Mouse (Mus musculus) E14TG2a.4 (cell line): Measurements from ENCODE around the gene Sucla2.

Experiments
- CTCF ChIP-seq: conservative IDR thresholded peaks from 2 replicates; pipeline ENCODE4 v1.5.1; 2014; ENCODE audit warnings: low read length
- NANOG ChIP-seq: IDR thresholded peaks from 2 replicates; pipeline ENCODE4 v1.6.1; 2014; ENCODE audit warnings: borderline replicate concordance, low read length, mixed read lengths
- POU5F1 ChIP-seq: IDR thresholded peaks from 2 replicates; pipeline ENCODE4 v1.6.1; 2014; ENCODE audit warnings: low read length, borderline replicate concordance

DNA sequence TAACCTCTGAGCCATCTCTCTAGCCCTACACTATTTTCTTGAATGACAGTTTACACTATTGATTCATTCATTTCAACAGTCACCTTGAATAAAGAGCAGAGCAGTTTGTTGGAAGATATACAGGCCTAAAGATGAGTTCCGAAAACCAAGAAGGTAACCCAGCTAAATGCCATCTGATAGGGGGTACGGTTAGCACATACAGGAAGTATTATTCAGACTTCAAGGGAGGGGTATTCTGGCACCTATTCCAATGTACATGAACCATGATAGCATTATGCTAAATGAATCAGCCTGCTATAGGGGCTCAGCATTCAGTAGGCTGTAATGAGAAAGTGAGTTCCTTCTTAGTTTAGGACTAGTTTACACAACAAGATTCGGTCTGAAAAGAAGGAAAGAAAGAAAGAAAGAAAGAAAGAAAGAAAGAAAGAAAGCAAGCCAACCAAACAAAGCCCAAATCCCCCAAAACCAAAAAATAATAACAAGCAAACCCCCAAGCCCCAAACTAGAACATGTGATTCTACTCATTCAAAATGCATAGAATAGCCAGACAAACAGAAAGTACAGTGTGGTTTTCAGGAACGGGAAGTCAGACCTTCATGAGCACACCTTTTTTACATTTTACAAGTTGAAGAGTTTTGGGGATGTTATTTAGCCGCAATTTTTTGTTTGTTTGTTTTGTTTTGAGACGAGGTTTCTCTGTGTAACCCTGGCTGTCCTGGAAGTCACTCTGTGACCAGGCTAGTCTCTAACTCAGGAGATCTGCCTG lies 16.3 kb upstream of the Sucla2 start:
- TF ChIP-seq CTCF (no peak), POU5F1 (no peak), NANOG (no peak)
